Mouse (Mus musculus) heart, embryonic 13.5 days (tissue): ENCODE results near the gene Gm10282. TPM values are rescaled to one million over a fixed set of nuclear protein-coding genes. Genes with fewer than 3 reads are reported as not detected.

Source experiments
- ATAC-seq: fragments of 200-750 bp; cut with Nextera tagmentation; 2 replicates; pipeline ENCODE4 v1.8.0; 2017; ENCODE audit warnings: moderate TSS enrichment; ENCODE audit not compliant: insufficient number of reproducible peaks, low FRiP score, low TSS enrichment; ENCODE audit errors: extremely low read depth
- H3K27ac ChIP-seq: fragments of 300-500 bp; sonication (generic); replicated peaks from 2 replicates; pipeline ENCODE4 v1.5.1; 2015; ENCODE audit warnings: moderate library complexity, mild to moderate bottlenecking, inconsistent platforms
- H3K27me3 ChIP-seq: fragments of 300-500 bp; sonication (generic); replicated peaks from 2 replicates; pipeline ENCODE4 v1.6.1; 2015; ENCODE audit warnings: mild to moderate bottlenecking, inconsistent platforms
- H3K36me3 ChIP-seq: fragments of 300-500 bp; sonication (generic); 2 replicates; pipeline ENCODE4 v1.6.1; 2015; ENCODE audit warnings: mild to moderate bottlenecking, inconsistent platforms
- H3K4me1 ChIP-seq: fragments of 300-500 bp; sonication (generic); 2 replicates; pipeline ENCODE4 v1.6.1; 2015; ENCODE audit warnings: inconsistent platforms
- H3K4me2 ChIP-seq: fragments of 300-500 bp; sonication (generic); 2 replicates; pipeline ENCODE4 v1.6.1; 2015; ENCODE audit warnings: inconsistent platforms, mild to moderate bottlenecking, moderate library complexity
- H3K4me3 ChIP-seq: fragments of 300-500 bp; sonication (generic); 2 replicates; pipeline ENCODE4 v1.5.1; 2015; ENCODE audit warnings: moderate library complexity, mild to moderate bottlenecking, inconsistent platforms
- H3K9ac ChIP-seq: fragments of 300-500 bp; sonication (generic); 2 replicates; pipeline ENCODE4 v1.6.1; 2015; ENCODE audit warnings: inconsistent platforms, mild to moderate bottlenecking, moderate library complexity
- H3K9me3 ChIP-seq: fragments of 300-500 bp; sonication (generic); 2 replicates; pipeline ENCODE4 v1.6.1; 2016; ENCODE audit warnings: inconsistent platforms
- WGBS: fragments of 180-500 bp; shearing (Covaris S2); methylation state at CpG from one replicate; pipeline ENCODE4 v1.1.7; 2015; ENCODE audit warnings: mixed read lengths; 5-methylcytosine and 5-hydroxymethylcytosine counted together
- polyA plus RNA-seq: library from polyadenylated mRNA; unstranded; fragments of >200 nt; fragmentation: Nextera tagmentation; extraction: Ambion mirVana; gene quantifications from 2 replicates; pipeline ENCODE4 v1.2.1, GENCODE M21; 2015

Gm10282 gene
- polyA plus RNA-seq, 1 experiment from 2014 or later, result 15.9 TPM

- H3K36me3 ChIP-seq, result peaks cover 97% of the 10 kb centered on the region
- H3K4me1 ChIP-seq, result no peaks in the 10 kb centered on the region
- H3K4me2 ChIP-seq, result no peak overlapping the region
- 88% methylated on average over 5 of the region's 5 CpGs for WGBS
- no peak for ATAC-seq
- H3K27me3 ChIP-seq, result no peaks in the 10 kb centered on the region
- H3K4me3 ChIP-seq, result no peak overlapping the region
- H3K27ac ChIP-seq, result no peak overlapping the region
- no peak overlapping the region for H3K9ac ChIP-seq
- H3K9me3 ChIP-seq, result no peaks in the 10 kb centered on the region
Observed at GRCm38 (mm10) chr8:72342556-72343300, 37.7 kb upstream of the Gm10282 start.

DNA sequence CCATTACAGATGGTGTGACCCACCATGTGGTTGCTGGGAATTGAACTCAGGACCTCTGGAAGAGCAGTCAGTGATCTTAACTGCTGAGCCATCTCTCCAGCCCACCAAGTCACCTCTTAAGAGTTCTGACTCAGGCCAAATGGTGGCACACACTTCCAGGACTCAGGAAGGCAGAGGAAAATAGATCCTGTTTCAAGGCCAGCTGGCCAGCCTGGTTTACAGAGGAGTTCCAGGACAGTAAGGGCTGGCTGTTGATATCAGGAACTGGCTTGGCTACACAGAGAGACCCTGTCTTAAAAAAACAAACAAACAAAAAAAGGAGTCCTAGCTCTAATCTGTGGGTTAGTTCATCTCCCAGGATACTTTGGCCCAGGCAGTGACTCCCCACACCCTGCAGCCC, 32.0 kb upstream of the Gm10282 start:
- Histone ChIP-seq H3K4me3 (no peak overlapping the region), H3K27ac (no peak overlapping the region), H3K9ac (no peak overlapping the region), H3K4me2 (no peak overlapping the region), H3K27me3 (no peaks in the 10 kb centered on the region), H3K9me3 (no peaks in the 10 kb centered on the region), H3K36me3 (peaks cover 67% of the 10 kb centered on the region), H3K4me1 (no peaks in the 10 kb centered on the region)
- no peak; the same call in 1 of the 2 replicates for ATAC-seq

GRCm38 (mm10) chr8:72336273-72336672, 31.2 kb upstream of the Gm10282 start:
- ATAC-seq, result no peak
- Histone ChIP-seq H3K9ac (no peak overlapping the region), H3K27ac (no peak overlapping the region), H3K36me3 (peaks cover 59% of the 10 kb centered on the region), H3K27me3 (no peaks in the 10 kb centered on the region), H3K4me1 (peaks cover 5% of the 10 kb centered on the region; the same call in 1 of the 2 replicates), H3K4me3 (no peak overlapping the region), H3K4me2 (no peak overlapping the region), H3K9me3 (no peaks in the 10 kb centered on the region)
- WGBS, result 71% methylated on average over 2 of the region's 2 CpGs

- H3K36me3 ChIP-seq, result peaks cover 38% of the 10 kb centered on the region
- no peak for ATAC-seq
- no peak overlapping the region for H3K9ac ChIP-seq
- no peaks in the 10 kb centered on the region for H3K9me3 ChIP-seq
- H3K27me3 ChIP-seq, result no peaks in the 10 kb centered on the region
- no peak overlapping the region for H3K27ac ChIP-seq
- WGBS, result 58% methylated on average over 4 of the region's 4 CpGs
- H3K4me2 ChIP-seq, result no peak overlapping the region
- H3K4me3 ChIP-seq, result no peak overlapping the region
- peaks cover 6% of the 10 kb centered on the region; the same call in 1 of the 2 replicates for H3K4me1 ChIP-seq
Observed at GRCm38 (mm10) chr8:72334144-72334641, 29.1 kb upstream of the Gm10282 start.

DNA sequence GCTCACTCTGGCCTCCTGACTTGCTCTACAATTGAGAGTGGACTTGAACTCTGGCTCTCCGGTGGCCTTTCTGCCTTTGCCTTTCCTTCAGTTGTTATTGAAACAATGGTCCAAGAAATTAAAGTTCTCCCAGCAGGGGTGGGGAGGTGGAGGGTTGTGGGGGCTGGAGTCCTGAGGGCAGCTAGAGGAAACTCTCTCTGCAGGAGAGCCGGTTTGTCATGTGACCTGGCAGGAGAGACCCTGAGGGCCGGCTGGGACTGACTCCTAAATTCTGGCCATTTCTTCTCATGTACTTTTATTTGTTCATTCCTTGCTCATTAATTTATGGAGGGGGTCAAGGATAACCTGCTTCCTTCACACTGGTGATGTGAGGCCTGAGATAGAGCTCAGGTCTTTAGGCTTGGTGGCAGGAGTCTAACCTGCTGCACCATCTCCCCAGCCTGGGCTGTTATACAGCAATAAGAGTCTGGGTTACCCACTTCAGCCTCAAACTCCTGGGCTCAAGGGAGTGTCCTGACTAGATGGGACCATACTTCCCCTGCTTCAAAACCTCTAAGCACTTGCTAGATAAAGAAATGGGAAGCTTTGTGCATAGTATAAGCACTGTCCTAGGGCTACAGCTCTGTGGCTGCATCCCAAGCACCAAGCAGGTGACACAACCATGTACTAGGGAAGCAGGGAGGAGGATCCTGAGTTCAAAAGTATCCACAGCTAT, 28.5 kb upstream of the Gm10282 start:
- Histone ChIP-seq H3K27me3 (no peaks in the 10 kb centered on the region), H3K4me1 (peaks cover 6% of the 10 kb centered on the region; the same call in 1 of the 2 replicates), H3K9me3 (no peaks in the 10 kb centered on the region), H3K9ac (no peak overlapping the region), H3K36me3 (peaks cover 32% of the 10 kb centered on the region), H3K4me2 (no peak overlapping the region), H3K4me3 (no peak overlapping the region), H3K27ac (no peak overlapping the region)
- no peak for ATAC-seq
- WGBS, result 47% methylated on average over 3 of the region's 3 CpGs

- H3K4me3 ChIP-seq, result no peak overlapping the region
- H3K36me3 ChIP-seq, result peaks cover 15% of the 10 kb centered on the region
- H3K9me3 ChIP-seq, result no peaks in the 10 kb centered on the region
- no peak overlapping the region for H3K4me2 ChIP-seq
- 68% methylated on average over 4 of the region's 4 CpGs for WGBS
- no peaks in the 10 kb centered on the region for H3K27me3 ChIP-seq
- no peak overlapping the region for H3K9ac ChIP-seq
- H3K4me1 ChIP-seq, result peaks cover 6% of the 10 kb centered on the region; the same call in 1 of the 2 replicates
- H3K27ac ChIP-seq, result 0 out of 2 replicates have a peak overlapping the region, but pooled peaks have one; percentile 12
- no peak for ATAC-seq
Observed at GRCm38 (mm10) chr8:72331631-72332030, 26.6 kb upstream of the Gm10282 start.

- H3K9me3 ChIP-seq, result no peaks in the 10 kb centered on the region
- WGBS, result 79% methylated on average over 6 of the region's 6 CpGs
- H3K4me2 ChIP-seq, result no peak overlapping the region
- H3K27ac ChIP-seq, result 0 out of 2 replicates have a peak overlapping the region, but pooled peaks have one; percentile 12
- H3K36me3 ChIP-seq, result peaks cover 11% of the 10 kb centered on the region
- H3K27me3 ChIP-seq, result no peaks in the 10 kb centered on the region
- H3K9ac ChIP-seq, result no peak overlapping the region
- no peak overlapping the region for H3K4me3 ChIP-seq
- ATAC-seq, result no peak
- H3K4me1 ChIP-seq, result peaks cover 11% of the 10 kb centered on the region
Observed at GRCm38 (mm10) chr8:72330806-72331516, 25.9 kb upstream of the Gm10282 start.

DNA sequence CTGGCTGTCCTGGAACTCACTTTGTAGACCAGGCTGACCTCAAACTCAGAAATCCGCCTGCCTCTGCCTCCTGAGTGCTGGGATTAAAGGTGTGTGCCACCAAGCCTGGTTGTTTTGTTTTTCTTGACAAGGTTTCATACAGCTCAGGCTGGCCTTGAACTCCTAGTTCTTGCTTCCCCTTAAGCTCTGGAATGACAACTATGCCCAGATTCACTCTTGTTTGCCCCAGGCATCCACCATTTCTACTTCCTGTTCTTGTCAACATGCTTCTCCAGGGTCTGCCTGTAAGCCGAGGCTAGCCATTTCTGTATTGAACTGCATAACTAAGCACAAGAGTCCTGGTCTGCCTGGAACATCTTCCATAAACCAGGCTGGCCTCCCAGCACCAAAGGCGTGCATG, 24.1 kb upstream of the Gm10282 start:
- H3K36me3 ChIP-seq, result no peaks in the 10 kb centered on the region
- H3K4me3 ChIP-seq, result no peak overlapping the region
- H3K27ac ChIP-seq, result no peak overlapping the region
- H3K4me2 ChIP-seq, result no peak overlapping the region
- no peaks in the 10 kb centered on the region for H3K27me3 ChIP-seq
- H3K4me1 ChIP-seq, result peaks cover 12% of the 10 kb centered on the region
- no peak for ATAC-seq
- WGBS, result 82% methylated on average over 3 of the region's 3 CpGs
- H3K9me3 ChIP-seq, result no peaks in the 10 kb centered on the region
- no peak overlapping the region for H3K9ac ChIP-seq

DNA sequence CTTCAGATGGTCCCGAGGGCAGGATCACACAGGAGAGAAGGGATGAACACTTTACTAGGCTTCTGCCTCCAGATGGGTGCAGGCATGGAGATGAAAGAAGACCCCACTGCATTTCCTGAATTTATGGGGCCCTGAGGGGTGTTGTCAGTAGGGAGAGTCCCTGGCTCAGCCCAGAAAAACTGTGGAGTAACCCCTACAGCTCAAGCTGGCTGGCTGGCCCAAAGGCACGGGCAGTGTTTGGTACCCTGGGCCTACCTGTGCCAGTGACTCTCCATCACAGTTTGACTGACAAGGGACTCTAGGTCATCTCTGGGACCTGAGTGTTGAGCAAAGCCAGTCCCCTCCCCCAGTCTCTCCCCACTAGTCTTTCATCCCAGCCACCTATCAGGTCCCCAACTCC, 19.6 kb upstream of the Gm10282 start:
- peaks cover 18% of the 10 kb centered on the region for H3K36me3 ChIP-seq
- H3K9me3 ChIP-seq, result no peaks in the 10 kb centered on the region
- no peak overlapping the region for H3K9ac ChIP-seq
- no peak overlapping the region for H3K4me2 ChIP-seq
- ATAC-seq, result no peak
- WGBS, result 69% methylated on average over 2 of the region's 2 CpGs
- peaks cover 46% of the 10 kb centered on the region for H3K4me1 ChIP-seq
- H3K27me3 ChIP-seq, result peaks cover 10% of the 10 kb centered on the region
- H3K4me3 ChIP-seq, result no peak overlapping the region
- H3K27ac ChIP-seq, result no peak overlapping the region

DNA sequence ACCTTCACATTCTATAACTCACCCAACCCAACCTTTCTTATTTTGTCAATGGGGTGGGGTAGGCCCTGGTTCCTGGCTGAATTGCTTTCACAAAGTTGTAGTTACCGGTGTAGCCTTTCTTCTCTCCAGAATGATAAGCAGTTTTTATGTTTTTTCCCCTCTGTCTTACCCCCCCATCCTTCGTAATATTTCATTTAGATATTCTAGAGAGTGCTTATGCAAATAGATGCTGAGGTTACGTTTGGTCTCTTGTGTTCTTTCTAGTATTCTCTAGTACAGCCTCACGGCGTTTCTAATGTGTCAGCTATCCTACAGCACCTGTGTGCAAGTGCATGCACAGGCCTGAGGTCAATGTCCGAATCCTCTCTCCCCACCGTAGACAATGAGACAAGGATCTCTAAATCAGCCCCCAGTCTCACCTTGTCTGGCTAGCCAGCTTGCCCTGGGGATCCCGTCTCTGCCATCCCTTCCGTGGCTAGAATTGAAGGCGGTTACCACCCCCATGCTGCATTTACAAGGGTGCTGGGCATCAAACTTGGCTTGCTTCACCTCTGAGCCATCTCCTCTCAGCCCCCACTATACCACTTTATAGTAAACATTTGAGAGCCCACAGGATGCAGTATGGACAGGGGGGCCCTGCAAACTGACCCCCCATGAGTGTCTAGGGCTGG, 19.1 kb upstream of the Gm10282 start:
- Histone ChIP-seq H3K9me3 (no peaks in the 10 kb centered on the region), H3K27me3 (peaks cover 10% of the 10 kb centered on the region), H3K4me2 (no peak overlapping the region), H3K4me3 (no peak overlapping the region), H3K27ac (no peak overlapping the region), H3K36me3 (peaks cover 18% of the 10 kb centered on the region), H3K4me1 (peaks cover 51% of the 10 kb centered on the region), H3K9ac (no peak overlapping the region)
- ATAC-seq, result no peak
- WGBS, result 76% methylated on average over 10 of the region's 10 CpGs
